Mouse (Mus musculus) cerebral cortex, adult 2 months (tissue): ENCODE results near the gene Ece2.

Source experiments
- WGBS: fragments of 180-500 bp; shearing (Covaris S2); methylation state at CpG from one replicate; pipeline ENCODE4 v1.1.7; 2018; 5-methylcytosine and 5-hydroxymethylcytosine counted together

Ece2 gene

GRCm38 (mm10) chr16:20629731-20630634 lies at the start of gene Ece2:
Gene Ece2 (plus strand): TSS chr16:20629828.
- WGBS, result 7% methylated on average over 54 of the region's 54 CpGs

- WGBS, result under 1% methylated on average over 24 of the region's 24 CpGs
These were observed 40.2 kb upstream of the Ece2 start, which contains the start of gene Vwa5b2 for GRCm38 (mm10) chr16:20589366-20589938. Gene Vwa5b2 (plus strand): TSS chr16:20589471.

GRCm38 (mm10) chr16:20589939-20590679 lies 39.5 kb upstream of the Ece2 start:
- WGBS, result under 1% methylated on average over 39 of the region's 39 CpGs

- 8% methylated on average over 17 of the region's 17 CpGs for WGBS
These were observed 39.0 kb upstream of the Ece2 start for GRCm38 (mm10) chr16:20590680-20591038.

GRCm38 (mm10) chr16:20591076-20591705 lies 38.4 kb upstream of the Ece2 start:
- 33% methylated on average over 48 of the region's 48 CpGs for WGBS

GRCm38 (mm10) chr16:20595060-20595673 lies 34.5 kb upstream of the Ece2 start:
- 90% methylated on average over 7 of the region's 7 CpGs for WGBS

- WGBS, result 89% methylated on average over 4 of the region's 4 CpGs
These were observed 33.9 kb upstream of the Ece2 start for GRCm38 (mm10) chr16:20595737-20596136.

- 72% methylated on average over 7 of the region's 7 CpGs for WGBS
These were observed 32.8 kb upstream of the Ece2 start for GRCm38 (mm10) chr16:20596687-20597441.

GRCm38 (mm10) chr16:20600511-20600910 lies 29.1 kb upstream of the Ece2 start:
- 51% methylated on average over 5 of the region's 5 CpGs for WGBS

GRCm38 (mm10) chr16:20604705-20605104 lies 24.9 kb upstream of the Ece2 start:
- WGBS, result 52% methylated on average over 9 of the region's 9 CpGs

GRCm38 (mm10) chr16:20610501-20611356 lies 18.9 kb upstream of the Ece2 start:
- WGBS, result under 1% methylated on average over 28 of the region's 28 CpGs

GRCm38 (mm10) chr16:20611357-20612227 lies 18.0 kb upstream of the Ece2 start, which contains the start of the genes Eef1akmt4, Gm49333 and Alg3:
Gene Eef1akmt4 (plus strand): TSS chr16:20611593.
Gene Gm49333 (plus strand): TSS chr16:20611610.
Gene Alg3 (minus strand): TSS chr16:20611735.
- WGBS, result 1% methylated on average over 41 of the region's 41 CpGs

- WGBS, result 4% methylated on average over 82 of the region's 83 CpGs
These were observed 9.9 kb upstream of the Ece2 start for GRCm38 (mm10) chr16:20619541-20620398.

GRCm38 (mm10) chr16:20620399-20620735 lies 9.3 kb upstream of the Ece2 start:
- 2% methylated on average over 9 of the region's 9 CpGs for WGBS

GRCm38 (mm10) chr16:20620751-20621190 lies 8.9 kb upstream of the Ece2 start:
- under 1% methylated on average over 32 of the region's 32 CpGs for WGBS

- WGBS, result under 1% methylated on average over 92 of the region's 92 CpGs
These were observed 8.2 kb upstream of the Ece2 start, which contains the start of gene Camk2n2 for GRCm38 (mm10) chr16:20621191-20621990. Gene Camk2n2 (minus strand): TSS chr16:20621287.
